Mouse (Mus musculus): ENCODE measurements at regions not wholly inside any gene's neighbourhood (a gene's known extent, or its start where the extent isn't known, plus 50 kb on each side); places are given as distances from the start of the nearest gene placed in this dataset.

- no peaks in the 10 kb centered on the region for H3K9me3 ChIP-seq (replicated peaks; ENCODE audit: low read length)
- no peaks in the 10 kb centered on the region for H3K27me3 ChIP-seq (replicated peaks)
- dilution Hi-C loops (cut with MboI; ENCODE audit: extremely low pct_ligation_motif_present, extremely low pct_unique_long_range_greater_than_20kb, low sequenced_read_pairs) = no loop called here
- no peak overlapping the region for H3K27ac ChIP-seq (ENCODE audit: insufficient read depth, low read depth)
- H3K4me1 ChIP-seq (ENCODE audit: control insufficient read depth in 1 of 2, insufficient read depth in 2 of 2) = no peaks in the 10 kb centered on the region
- in situ Hi-C loops (cut with MboI; ENCODE audit: low pct_ligation_motif_present, low pct_unique_long_range_greater_than_20kb, low sequenced_read_pairs) = no loop called here
- no peak overlapping the region for H3K4me3 ChIP-seq (replicated peaks in 1 of 3; ENCODE audit: low read depth in 2 of 3, low read length in 2 of 3, poor library complexity in 1 of 3)
- no peaks in the 10 kb centered on the region for H3K36me3 ChIP-seq (replicated peaks in 1 of 2; ENCODE audit: control insufficient read depth in 1 of 2, insufficient read depth in 1 of 2, low read length in 1 of 2)
- no peak for DNase-seq (ENCODE audit: extremely low read depth)
- no peak overlapping the region for H3K4me2 ChIP-seq (ENCODE audit: insufficient read depth, low read depth, poor library complexity, severe bottlenecking)
- TF ChIP-seq TBP (conservative IDR thresholded peaks at IDR 0.05; ENCODE audit: low read depth, low read length) (no peak), IRF4 (IDR thresholded peaks at IDR 0.05; ENCODE audit: low read depth, low read length) (no peak), UBTF (IDR thresholded peaks at IDR 0.05; ENCODE audit: low read depth, low read length) (no peak), ZMIZ1 (IDR thresholded peaks at IDR 0.05; ENCODE audit: low read depth, low read length) (no peak), MXI1 (IDR thresholded peaks at IDR 0.05; ENCODE audit: low read depth, low read length) (no peak), KAT2A (IDR thresholded peaks at IDR 0.05; ENCODE audit: insufficient replicate concordance, low read length) (no peak), CHD1 (IDR thresholded peaks at IDR 0.05; ENCODE audit: low read depth, low read length) (no peak)
- H3K9ac ChIP-seq (ENCODE audit: insufficient read depth, low read depth) = no peak overlapping the region
- no peaks in the 10 kb centered on the region for H3K79me2 ChIP-seq (replicated peaks; ENCODE audit: control insufficient read depth, extremely low read depth, insufficient read depth, poor library complexity, severe bottlenecking)
Measured at GRCm38 (mm10) chr15:61517265-61517664, 594.5 kb upstream of the A1bg start.

DNA sequence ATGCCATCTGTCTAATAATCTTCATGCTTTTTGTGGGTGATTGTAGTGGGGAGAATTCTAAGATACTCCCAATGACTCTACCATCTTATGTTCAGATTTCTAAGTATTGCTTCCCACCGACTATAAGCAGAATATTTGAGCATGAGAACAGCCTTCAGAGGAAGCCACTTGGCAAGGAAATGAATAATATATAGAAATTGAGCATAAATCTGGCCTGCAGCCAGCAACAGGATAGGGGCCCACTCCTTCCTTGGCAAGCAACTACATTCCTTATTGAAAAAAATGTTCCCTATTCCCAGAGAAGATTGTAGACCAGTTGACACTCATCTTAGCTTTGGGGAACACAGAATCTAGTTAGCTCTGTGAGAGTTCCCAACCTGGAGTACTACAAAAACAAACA lies 591.5 kb upstream of the A1bg start:
- Histone ChIP-seq H3K27ac (ENCODE audit: insufficient read depth, low read depth) (no peak overlapping the region), H3K4me3 (replicated peaks in 1 of 3; ENCODE audit: low read depth in 2 of 3, low read length in 2 of 3, poor library complexity in 1 of 3) (no peak overlapping the region), H3K27me3 (replicated peaks) (no peaks in the 10 kb centered on the region), H3K4me1 (ENCODE audit: control insufficient read depth in 1 of 2, insufficient read depth in 2 of 2) (0 out of 4 replicates have a peak, but pooled peaks cover 0 to 6% of the 10 kb centered on the region in 2 experiments), H3K9ac (ENCODE audit: insufficient read depth, low read depth) (no peak overlapping the region), H3K79me2 (replicated peaks; ENCODE audit: control insufficient read depth, extremely low read depth, insufficient read depth, poor library complexity, severe bottlenecking) (no peaks in the 10 kb centered on the region), H3K9me3 (replicated peaks; ENCODE audit: low read length) (no peaks in the 10 kb centered on the region), H3K36me3 (replicated peaks in 1 of 2; ENCODE audit: control insufficient read depth in 1 of 2, insufficient read depth in 1 of 2, low read length in 1 of 2) (no peaks in the 10 kb centered on the region), H3K4me2 (ENCODE audit: insufficient read depth, low read depth, poor library complexity, severe bottlenecking) (no peak overlapping the region)
- no peak for TF ChIP-seq GABPA (IDR thresholded peaks at IDR 0.05; ENCODE audit: insufficient replicate concordance, low read depth, low read length)
- no peak for TF ChIP-seq PAX5 (IDR thresholded peaks at IDR 0.05; ENCODE audit: low read length)
- TF ChIP-seq IRF4 (IDR thresholded peaks at IDR 0.05; ENCODE audit: low read depth, low read length) = no peak
- no peak for TF ChIP-seq MAX (IDR thresholded peaks at IDR 0.05; ENCODE audit: low read length)
- TF ChIP-seq MXI1 (IDR thresholded peaks at IDR 0.05; ENCODE audit: low read depth, low read length) = no peak
- TF ChIP-seq RCOR1 (conservative IDR thresholded peaks at IDR 0.05; ENCODE audit: low read depth, low read length) = no peak
- no peak for TF ChIP-seq TBP (conservative IDR thresholded peaks at IDR 0.05; ENCODE audit: low read depth, low read length)
- no peak for TF ChIP-seq CHD1 (IDR thresholded peaks at IDR 0.05; ENCODE audit: low read depth, low read length)
- TF ChIP-seq SIN3A (IDR thresholded peaks at IDR 0.05; ENCODE audit: low read length) = no peak
- no peak for TF ChIP-seq USF2 (conservative IDR thresholded peaks at IDR 0.05; ENCODE audit: low read depth, low read length)
- TF ChIP-seq KAT2A (IDR thresholded peaks at IDR 0.05; ENCODE audit: insufficient replicate concordance, low read length) = no peak
- TF ChIP-seq ZC3H11A (IDR thresholded peaks at IDR 0.05; ENCODE audit: low read depth, low read length) = no peak
- dilution Hi-C loops (cut with MboI; ENCODE audit: extremely low pct_ligation_motif_present, extremely low pct_unique_long_range_greater_than_20kb, low sequenced_read_pairs) = no loop called here
- no peak for DNase-seq (ENCODE audit: extremely low read depth)
- in situ Hi-C loops (cut with MboI; ENCODE audit: low pct_ligation_motif_present, low pct_unique_long_range_greater_than_20kb, low sequenced_read_pairs) = no loop called here

Measured in CH12.LX (cell line).